Mouse (Mus musculus): ENCODE data around the gene Six1. TPM values are rescaled to one million over a fixed set of nuclear protein-coding genes. Genes with fewer than 3 reads are reported as not detected.
"Not testable (repeated sequence)": the region's sequence is repeated elsewhere in the genome, so short reads cannot be mapped to it uniquely, and the experiment has no call there.

The Six1 gene
- total RNA-seq (2014; rRNA removed) (0.22 and 0.47 TPM in 2 replicates), polyA plus RNA-seq (2015; fragmentation: Nextera tagmentation; extraction: Ambion mirVana) (0.54 and 0.68 TPM in 2 replicates)

DNA sequence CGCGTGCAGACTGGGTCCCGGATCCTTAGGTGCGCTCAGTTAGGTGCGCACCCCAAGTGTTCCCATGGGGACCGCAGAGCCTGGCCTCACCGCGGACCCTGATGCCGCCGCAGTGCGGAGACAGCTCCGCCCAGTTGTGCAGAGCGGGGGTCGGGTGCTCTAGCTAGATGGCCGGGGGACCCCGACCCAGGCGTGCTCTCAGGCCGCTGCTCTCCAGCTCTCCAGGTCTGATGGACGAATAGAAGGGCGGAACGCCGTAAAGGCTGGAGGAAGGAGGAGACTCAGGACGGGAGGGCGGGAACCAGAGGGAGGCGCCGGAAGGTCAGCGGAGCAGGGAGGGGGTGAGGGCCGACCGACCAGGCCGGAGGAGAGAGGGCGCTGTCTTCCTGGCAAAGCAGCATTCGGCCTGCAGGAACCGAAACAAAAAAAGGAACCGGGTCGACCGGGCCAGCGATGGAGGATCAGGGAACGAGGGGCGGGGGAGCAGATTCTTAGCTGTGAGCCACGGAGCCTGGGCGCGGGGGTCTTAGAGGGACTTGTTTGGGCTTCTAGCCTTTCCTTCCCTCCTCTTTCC, at the start of gene Six1:
TSS of gene Six1 (minus strand) at position 220 of the 574 bp plus-strand sequence.
- H3K27ac ChIP-seq, result no peak within 1 kb of the TSS
- H3K4me2 ChIP-seq (ENCODE audit: low read depth, low read length), result peak within 1 kb of the TSS; percentile 64
- no peaks in the 10 kb centered on the region for H3K4me1 ChIP-seq (ENCODE audit: insufficient read depth, low read length)
- peak within 1 kb of the TSS; percentile 39 for H3K4me3 ChIP-seq (ENCODE audit: low read length)
- H3K9ac ChIP-seq (replicated peaks; ENCODE audit: low read length), result no peak within 1 kb of the TSS
- H3K36me3 ChIP-seq (ENCODE audit: insufficient read depth, low read length), result no peaks in the 10 kb centered on the region
- ATAC-seq (peak; percentile 59), DNase-seq (ENCODE audit: low spot score) (no peak)
- peak; percentile 54 for TF ChIP-seq CTCF (IDR thresholded peaks at IDR 0.05; ENCODE audit: low read depth)
- H3K9me3 ChIP-seq (ENCODE audit: low read length), result no peaks in the 10 kb centered on the region
- peaks cover 74% of the 10 kb centered on the region for H3K27me3 ChIP-seq (ENCODE audit: insufficient read depth, low read length)
- under 1% methylated on average over 42 of the region's 42 CpGs for WGBS

GRCm38 (mm10) chr12:73098593-73098992, 44.9 kb upstream of the Six1 start:
- 89% methylated on average over 4 of the region's 4 CpGs for WGBS
- no peaks in the 10 kb centered on the region; the same call in 1 of the 2 replicates for H3K36me3 ChIP-seq (ENCODE audit: insufficient read depth, low read length)
- H3K4me1 ChIP-seq (ENCODE audit: insufficient read depth, low read length), result no peaks in the 10 kb centered on the region
- H3K4me2 ChIP-seq (ENCODE audit: low read depth, low read length), result no peak overlapping the region
- ATAC-seq, result no peak
- H3K9ac ChIP-seq (replicated peaks; ENCODE audit: low read length), result no peak overlapping the region
- no peaks in the 10 kb centered on the region for H3K27me3 ChIP-seq (ENCODE audit: insufficient read depth, low read length)
- H3K4me3 ChIP-seq (ENCODE audit: low read length), result no peak overlapping the region
- H3K9me3 ChIP-seq (ENCODE audit: low read length), result 0 out of 2 replicates have a peak, but pooled peaks cover 3% of the 10 kb centered on the region
- TF ChIP-seq CTCF (IDR thresholded peaks at IDR 0.05; ENCODE audit: low read depth), result no peak
- no peak for DNase-seq (ENCODE audit: low spot score)
- no peak overlapping the region for H3K27ac ChIP-seq

GRCm38 (mm10) chr12:73096177-73096576, 42.5 kb upstream of the Six1 start:
- 90% methylated on average over 5 of the region's 5 CpGs for WGBS
- not testable (repeated sequence) for H3K4me2 ChIP-seq (ENCODE audit: low read depth, low read length); H3K27ac ChIP-seq; H3K27me3 ChIP-seq (ENCODE audit: insufficient read depth, low read length); H3K4me1 ChIP-seq (ENCODE audit: insufficient read depth, low read length); DNase-seq (ENCODE audit: low spot score); ATAC-seq; H3K4me3 ChIP-seq (ENCODE audit: low read length); H3K9ac ChIP-seq (replicated peaks; ENCODE audit: low read length); H3K36me3 ChIP-seq (ENCODE audit: insufficient read depth, low read length); H3K9me3 ChIP-seq (ENCODE audit: low read length)

DNA sequence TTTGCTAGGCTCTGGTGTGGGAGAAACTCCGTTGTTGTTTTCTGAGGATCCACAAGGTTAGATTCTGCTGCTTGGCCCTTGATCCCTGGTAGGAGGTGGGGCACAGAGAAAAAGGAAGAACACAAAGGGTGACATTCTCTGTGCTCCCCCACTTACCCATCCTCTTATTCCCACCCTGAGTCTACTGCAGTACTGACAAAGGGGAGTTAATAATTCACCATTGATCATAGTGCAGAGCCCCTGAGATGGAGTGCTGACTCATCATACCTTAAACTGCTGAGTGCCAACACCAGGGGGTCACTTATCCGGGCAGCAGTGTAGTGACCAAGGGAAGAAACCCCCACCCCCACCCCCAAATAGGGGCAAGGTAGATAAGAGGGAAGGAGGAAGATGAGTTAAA, 40.9 kb upstream of the Six1 start:
- no peak overlapping the region for H3K4me3 ChIP-seq (ENCODE audit: low read length)
- no peaks in the 10 kb centered on the region for H3K9me3 ChIP-seq (ENCODE audit: low read length)
- WGBS, result 23% methylated on average over 2 of the region's 2 CpGs
- no peaks in the 10 kb centered on the region for H3K4me1 ChIP-seq (ENCODE audit: insufficient read depth, low read length)
- H3K9ac ChIP-seq (replicated peaks; ENCODE audit: low read length), result no peak overlapping the region
- no peak for TF ChIP-seq CTCF (IDR thresholded peaks at IDR 0.05; ENCODE audit: low read depth)
- DNase-seq (ENCODE audit: low spot score), result no peak
- no peaks in the 10 kb centered on the region for H3K27me3 ChIP-seq (ENCODE audit: insufficient read depth, low read length)
- no peak for ATAC-seq
- H3K27ac ChIP-seq, result no peak overlapping the region
- no peak overlapping the region for H3K4me2 ChIP-seq (ENCODE audit: low read depth, low read length)
- no peaks in the 10 kb centered on the region for H3K36me3 ChIP-seq (ENCODE audit: insufficient read depth, low read length)

GRCm38 (mm10) chr12:73094189-73094588, 40.5 kb upstream of the Six1 start:
- no peak overlapping the region for H3K4me2 ChIP-seq (ENCODE audit: low read depth, low read length)
- no peak overlapping the region for H3K4me3 ChIP-seq (ENCODE audit: low read length)
- ATAC-seq (no peak), DNase-seq (ENCODE audit: low spot score) (no peak)
- no peaks in the 10 kb centered on the region for H3K9me3 ChIP-seq (ENCODE audit: low read length)
- H3K27me3 ChIP-seq (ENCODE audit: insufficient read depth, low read length), result no peaks in the 10 kb centered on the region
- H3K4me1 ChIP-seq (ENCODE audit: insufficient read depth, low read length), result no peaks in the 10 kb centered on the region
- H3K9ac ChIP-seq (replicated peaks; ENCODE audit: low read length), result no peak overlapping the region
- WGBS, result 88% methylated on average over 2 of the region's 2 CpGs
- no peak overlapping the region for H3K27ac ChIP-seq
- no peak for TF ChIP-seq CTCF (IDR thresholded peaks at IDR 0.05; ENCODE audit: low read depth)
- no peaks in the 10 kb centered on the region for H3K36me3 ChIP-seq (ENCODE audit: insufficient read depth, low read length)

DNA sequence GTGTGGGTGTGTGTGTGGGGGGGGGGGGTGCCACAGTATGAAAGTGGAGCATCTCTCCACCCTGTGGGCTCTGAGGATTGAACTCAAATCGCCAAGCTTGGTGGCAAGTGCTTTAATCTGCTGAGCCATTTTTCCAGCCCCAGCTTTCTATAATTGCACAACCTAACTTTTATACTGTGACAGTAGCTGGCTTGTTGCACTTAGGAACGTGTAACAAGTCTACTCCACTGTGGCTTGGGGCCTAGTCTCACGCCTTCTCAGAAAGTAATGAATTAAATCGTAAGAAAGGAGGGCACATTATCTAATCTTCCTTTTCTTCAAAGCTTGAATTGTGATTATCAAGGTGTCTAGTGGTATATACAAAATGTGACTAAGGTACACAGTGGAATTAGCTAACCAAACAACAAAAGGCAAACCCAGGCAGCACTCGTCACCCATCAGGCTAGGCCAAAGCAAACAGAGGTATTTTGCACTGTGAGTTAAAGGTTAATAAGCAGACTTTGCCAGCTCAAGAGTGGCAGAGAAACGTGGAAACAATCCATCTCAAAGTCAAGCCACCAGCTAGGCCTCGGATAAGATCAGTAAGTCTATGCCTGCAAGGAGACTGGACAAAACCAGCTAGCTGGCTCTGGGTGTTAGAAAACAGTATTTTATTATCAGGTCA, 37.1 kb upstream of the Six1 start:
- WGBS, result 81% methylated on average over 7 of the region's 7 CpGs
- H3K27ac ChIP-seq, result no peak overlapping the region
- TF ChIP-seq CTCF (IDR thresholded peaks at IDR 0.05; ENCODE audit: low read depth), result no peak

DNA sequence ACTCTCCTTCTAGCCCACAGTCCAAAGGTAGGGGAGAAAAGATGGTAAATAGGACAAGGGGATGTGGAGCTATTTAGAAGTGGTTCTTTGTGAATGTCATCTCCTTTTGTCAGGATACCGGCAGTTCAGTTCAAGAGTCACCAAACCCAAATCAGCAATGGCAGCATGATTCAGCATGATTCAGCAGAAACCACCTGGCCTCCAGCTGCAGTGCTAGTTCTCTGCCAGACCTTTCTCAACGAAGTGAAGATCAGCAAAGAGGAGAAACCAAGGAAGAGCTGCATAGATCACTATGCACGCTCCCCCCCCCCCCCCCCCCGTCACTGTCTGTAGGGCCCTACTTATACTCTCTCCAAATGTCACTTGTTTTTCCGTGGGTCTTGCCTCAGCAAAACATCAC, 35.2 kb upstream of the Six1 start:
- H3K9me3 ChIP-seq (ENCODE audit: low read length), result no peaks in the 10 kb centered on the region
- no peak overlapping the region for H3K27ac ChIP-seq
- H3K4me2 ChIP-seq (ENCODE audit: low read depth, low read length), result no peak overlapping the region
- H3K4me1 ChIP-seq (ENCODE audit: insufficient read depth, low read length), result no peaks in the 10 kb centered on the region
- no peak for TF ChIP-seq CTCF (IDR thresholded peaks at IDR 0.05; ENCODE audit: low read depth)
- ATAC-seq (no peak), DNase-seq (ENCODE audit: low spot score) (no peak)
- H3K36me3 ChIP-seq (ENCODE audit: insufficient read depth, low read length), result no peaks in the 10 kb centered on the region
- no peaks in the 10 kb centered on the region for H3K27me3 ChIP-seq (ENCODE audit: insufficient read depth, low read length)
- H3K4me3 ChIP-seq (ENCODE audit: low read length), result no peak overlapping the region
- no peak overlapping the region for H3K9ac ChIP-seq (replicated peaks; ENCODE audit: low read length)
- WGBS, result 80% methylated on average over 5 of the region's 5 CpGs

More for the DNA sequence above, 37.1 kb upstream of the Six1 start:
- H3K36me3 ChIP-seq (ENCODE audit: insufficient read depth, low read length), result no peaks in the 10 kb centered on the region
- H3K27me3 ChIP-seq (ENCODE audit: insufficient read depth, low read length), result no peaks in the 10 kb centered on the region
- H3K9me3 ChIP-seq (ENCODE audit: low read length), result no peaks in the 10 kb centered on the region
- no peak overlapping the region for H3K4me3 ChIP-seq (ENCODE audit: low read length)
- no peaks in the 10 kb centered on the region for H3K4me1 ChIP-seq (ENCODE audit: insufficient read depth, low read length)
- DNase-seq (ENCODE audit: low spot score), result no peak
- no peak overlapping the region for H3K9ac ChIP-seq (replicated peaks; ENCODE audit: low read length)
- no peak overlapping the region for H3K4me2 ChIP-seq (ENCODE audit: low read depth, low read length)
- no peak for ATAC-seq

Data from hindbrain, postnatal 0 days (tissue).